Mouse (Mus musculus): Measurements from ENCODE around the gene Armh3.

DNA sequence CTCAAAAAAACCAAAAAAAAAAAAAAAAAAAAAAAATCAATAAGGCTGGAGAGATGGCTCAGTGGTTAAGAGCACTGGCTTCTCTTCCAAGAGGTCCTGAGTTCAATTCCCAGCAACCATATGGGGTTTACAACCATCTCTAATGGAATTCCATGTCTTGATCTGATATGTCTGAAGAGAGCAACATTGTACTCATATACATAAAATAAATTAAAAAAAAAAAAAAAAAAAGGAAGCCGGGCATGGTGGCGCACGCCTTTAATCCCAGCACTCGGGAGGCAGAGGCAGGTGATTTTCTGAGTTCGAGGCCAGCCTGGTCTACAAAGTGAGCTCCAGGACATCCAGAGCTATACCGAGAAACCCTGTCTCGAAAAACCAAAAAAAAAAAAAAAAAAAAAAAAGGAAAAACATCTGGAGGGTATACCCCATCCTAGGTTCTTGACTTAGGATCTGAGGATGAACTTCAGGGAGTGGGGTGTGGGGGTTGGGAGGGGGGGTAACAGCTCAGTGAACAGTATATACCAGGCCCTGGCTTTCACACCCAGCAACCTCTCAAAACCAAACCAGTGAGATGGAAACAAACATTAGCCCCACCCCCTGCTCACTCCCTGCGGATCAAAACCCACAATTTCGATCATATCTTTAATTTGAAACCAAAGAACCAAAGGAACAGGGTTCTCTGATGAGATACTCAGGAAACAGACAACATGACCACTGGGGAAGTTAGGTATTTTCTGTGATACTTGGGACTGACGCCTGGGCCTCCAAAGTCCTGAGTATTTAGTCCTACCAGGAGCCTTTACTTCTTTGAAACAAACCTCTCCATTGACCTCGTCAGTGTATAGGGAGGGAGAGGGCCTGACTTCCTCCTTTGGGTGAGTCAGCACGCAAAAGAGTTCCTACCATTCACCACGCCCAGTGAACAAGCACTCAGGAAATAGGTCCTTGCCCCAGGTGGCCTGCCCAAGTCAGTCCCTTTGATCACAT lies 208.1 kb downstream of the Armh3 start:
- no peak for TF ChIP-seq CTCF (IDR thresholded peaks at IDR 0.05; ENCODE audit: insufficient read depth, low read depth, low read length)
- no peak for TF ChIP-seq POLR2A (IDR thresholded peaks at IDR 0.05; ENCODE audit: insufficient read depth, low read depth, low read length)

Data from olfactory bulb, adult 2 months (tissue).